Mouse (Mus musculus): ENCODE results near the gene Efhd1. TPM values are rescaled to one million over a fixed set of nuclear protein-coding genes. Genes with fewer than 3 reads are reported as not detected.

Efhd1 gene
- total and polyA plus RNA-seq, 2 experiments from 2014 or later = 6.4 to 12.4 TPM

DNA sequence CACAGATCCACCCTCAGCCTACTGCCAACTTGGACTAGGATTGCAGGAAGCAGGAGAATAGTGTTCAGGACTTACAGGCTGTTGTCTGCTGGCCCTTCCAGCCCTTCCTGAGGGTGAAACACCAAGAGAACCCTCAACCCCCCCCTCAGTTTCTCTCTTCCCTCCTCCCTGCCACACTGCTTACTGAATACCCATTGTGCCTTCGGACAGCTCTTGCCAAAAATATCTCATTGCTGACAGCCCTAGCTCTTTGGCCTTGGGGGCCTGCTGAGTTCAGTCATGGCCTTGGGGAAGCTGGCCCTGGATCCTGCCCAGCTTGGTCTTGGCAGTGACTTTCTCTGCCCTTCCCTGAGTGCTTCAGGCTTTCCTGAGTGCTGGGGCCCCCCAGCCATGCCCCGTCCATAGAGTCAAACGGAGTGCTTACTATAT lies 9.4 kb downstream of the Efhd1 start:
- Histone ChIP-seq H3K27me3 (ENCODE audit: insufficient read depth, low read length) (no peaks in the 10 kb centered on the region), H3K4me1 (ENCODE audit: insufficient read depth, low read length) (peaks cover 9% of the 10 kb centered on the region; the same call in 1 of the 2 replicates), H3K36me3 (ENCODE audit: insufficient read depth, low read length) (no peaks in the 10 kb centered on the region), H3K4me3 (ENCODE audit: low read length) (no peak overlapping the region), H3K27ac (peak overlapping the region; percentile 76), H3K9me3 (ENCODE audit: low read length) (no peaks in the 10 kb centered on the region), H3K9ac (replicated peaks; ENCODE audit: low read length) (no peak overlapping the region), H3K4me2 (ENCODE audit: low read depth, low read length) (no peak overlapping the region)
- WGBS = 39% methylated on average over 3 of the region's 3 CpGs
- DNase-seq (ENCODE audit: low spot score) (peak; percentile 78), ATAC-seq (peak; percentile 85)
- no peak for TF ChIP-seq CTCF (IDR thresholded peaks at IDR 0.05; ENCODE audit: low read depth)

DNA sequence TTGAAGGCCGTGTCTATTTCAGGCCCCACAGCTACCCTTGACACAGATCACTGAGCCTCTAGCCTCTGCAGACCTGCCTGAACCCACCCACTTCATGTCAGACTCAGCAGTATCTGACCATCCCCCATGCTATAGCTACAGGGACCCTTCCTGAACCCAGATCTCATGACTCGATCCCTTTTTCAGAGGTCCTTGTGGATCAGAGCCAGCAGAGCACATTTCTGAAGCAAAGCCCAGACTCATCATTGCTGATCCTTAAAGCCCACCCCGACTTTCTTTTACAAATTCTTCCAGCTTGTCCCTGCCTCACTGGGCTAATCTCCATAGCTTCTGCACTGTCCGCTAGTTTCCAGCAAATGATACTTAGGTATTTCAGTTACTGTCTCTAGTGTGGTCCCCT lies 10.0 kb downstream of the Efhd1 start:
- DNase-seq (ENCODE audit: low spot score) = peak; percentile 58

DNA sequence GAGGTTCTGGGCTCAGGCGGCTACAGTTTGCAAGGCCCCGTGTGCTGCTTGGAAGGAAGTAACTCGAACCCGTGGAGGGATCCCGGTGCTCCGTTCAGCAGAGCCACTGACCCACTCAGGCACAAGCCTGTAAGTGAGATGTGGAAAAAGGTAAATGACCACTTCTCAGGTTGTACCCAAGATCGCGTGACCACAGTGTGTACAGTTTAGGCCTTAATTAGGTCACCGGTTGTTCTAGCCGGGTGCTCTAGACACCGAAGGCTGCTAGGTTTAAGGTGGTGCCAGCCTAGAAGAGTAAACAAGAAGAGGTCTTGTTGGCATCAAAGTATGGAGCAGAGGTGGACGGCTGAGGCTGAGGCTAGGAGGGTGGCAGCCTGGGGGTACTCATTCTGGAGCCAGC lies 11.0 kb downstream of the Efhd1 start:
- H3K27ac ChIP-seq = no peak overlapping the region
- ATAC-seq (no peak), DNase-seq (ENCODE audit: low spot score) (no peak)
- no peak overlapping the region for H3K9ac ChIP-seq (replicated peaks; ENCODE audit: low read length)
- H3K27me3 ChIP-seq (ENCODE audit: insufficient read depth, low read length) = no peaks in the 10 kb centered on the region
- WGBS = 91% methylated on average over 12 of the region's 12 CpGs
- no peak overlapping the region for H3K4me3 ChIP-seq (ENCODE audit: low read length)
- peaks cover 9% of the 10 kb centered on the region; the same call in 1 of the 2 replicates for H3K4me1 ChIP-seq (ENCODE audit: insufficient read depth, low read length)
- no peaks in the 10 kb centered on the region for H3K36me3 ChIP-seq (ENCODE audit: insufficient read depth, low read length)
- no peak overlapping the region for H3K4me2 ChIP-seq (ENCODE audit: low read depth, low read length)
- TF ChIP-seq CTCF (IDR thresholded peaks at IDR 0.05; ENCODE audit: low read depth) = no peak
- H3K9me3 ChIP-seq (ENCODE audit: low read length) = no peaks in the 10 kb centered on the region

More for the DNA sequence above, 10.0 kb downstream of the Efhd1 start:
- peaks cover 9% of the 10 kb centered on the region; the same call in 1 of the 2 replicates for H3K4me1 ChIP-seq (ENCODE audit: insufficient read depth, low read length)
- 39% methylated on average over 4 of the region's 4 CpGs for WGBS
- TF ChIP-seq CTCF (IDR thresholded peaks at IDR 0.05; ENCODE audit: low read depth) = no peak
- H3K9me3 ChIP-seq (ENCODE audit: low read length) = no peaks in the 10 kb centered on the region
- H3K27me3 ChIP-seq (ENCODE audit: insufficient read depth, low read length) = no peaks in the 10 kb centered on the region
- peak; percentile 21 for ATAC-seq
- peak overlapping the region; percentile 76 for H3K27ac ChIP-seq
- no peak overlapping the region for H3K4me2 ChIP-seq (ENCODE audit: low read depth, low read length)
- H3K9ac ChIP-seq (replicated peaks; ENCODE audit: low read length) = no peak overlapping the region
- no peaks in the 10 kb centered on the region for H3K36me3 ChIP-seq (ENCODE audit: insufficient read depth, low read length)
- H3K4me3 ChIP-seq (ENCODE audit: low read length) = no peak overlapping the region

DNA sequence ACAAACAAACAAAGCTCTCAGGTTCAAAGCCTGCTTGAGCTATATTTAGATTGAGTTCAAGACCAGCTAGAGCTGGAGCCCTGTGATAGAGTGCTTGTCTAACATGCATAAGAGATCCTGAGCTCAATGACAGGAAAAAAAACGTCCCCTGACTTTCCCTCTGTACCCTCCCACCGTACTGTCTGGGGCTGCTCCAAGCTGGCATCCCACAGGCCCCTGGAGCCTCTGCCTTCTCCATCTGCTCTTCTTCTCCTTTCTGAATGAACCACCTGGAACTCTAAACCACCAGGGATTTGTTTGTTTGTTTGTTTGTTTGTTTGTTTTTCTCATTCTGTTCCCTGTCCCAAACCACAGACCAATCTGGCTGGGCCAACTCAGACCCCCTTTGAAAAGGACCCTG lies 11.9 kb downstream of the Efhd1 start:
- ATAC-seq (no peak), DNase-seq (ENCODE audit: low spot score) (no peak)
- H3K4me1 ChIP-seq (ENCODE audit: insufficient read depth, low read length) = peaks cover 9% of the 10 kb centered on the region; the same call in 1 of the 2 replicates
- no peaks in the 10 kb centered on the region for H3K36me3 ChIP-seq (ENCODE audit: insufficient read depth, low read length)
- TF ChIP-seq CTCF (IDR thresholded peaks at IDR 0.05; ENCODE audit: low read depth) = no peak
- 35% methylated on average over 2 of the region's 2 CpGs for WGBS
- no peaks in the 10 kb centered on the region for H3K9me3 ChIP-seq (ENCODE audit: low read length)
- no peak overlapping the region for H3K4me2 ChIP-seq (ENCODE audit: low read depth, low read length)
- H3K9ac ChIP-seq (replicated peaks; ENCODE audit: low read length) = no peak overlapping the region
- no peak overlapping the region for H3K27ac ChIP-seq
- no peaks in the 10 kb centered on the region for H3K27me3 ChIP-seq (ENCODE audit: insufficient read depth, low read length)
- no peak overlapping the region for H3K4me3 ChIP-seq (ENCODE audit: low read length)

DNA sequence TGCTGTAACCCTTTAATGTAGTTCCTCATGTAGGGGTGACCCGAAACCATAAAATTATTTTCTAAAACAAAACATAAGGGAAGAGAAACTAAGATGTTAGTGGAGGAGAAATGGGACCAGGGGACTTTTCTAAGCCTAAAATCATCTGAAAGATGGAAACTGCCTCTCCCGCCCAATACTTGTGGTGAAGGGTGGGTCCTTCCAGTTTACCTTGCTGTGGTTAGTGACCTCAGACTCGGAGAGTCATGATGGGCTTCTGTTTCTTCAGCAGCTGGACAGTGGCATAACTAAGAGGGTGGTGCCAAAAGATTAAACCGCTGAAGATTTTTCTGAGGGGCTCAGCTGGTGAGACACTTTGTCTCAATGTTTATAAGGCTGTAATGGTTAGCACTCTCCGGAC lies 16.1 kb downstream of the Efhd1 start:
- Histone ChIP-seq H3K4me1 (ENCODE audit: insufficient read depth, low read length) (no peaks in the 10 kb centered on the region), H3K27me3 (ENCODE audit: insufficient read depth, low read length) (no peaks in the 10 kb centered on the region), H3K36me3 (ENCODE audit: insufficient read depth, low read length) (no peaks in the 10 kb centered on the region), H3K9me3 (ENCODE audit: low read length) (no peaks in the 10 kb centered on the region), H3K4me2 (ENCODE audit: low read depth, low read length) (no peak overlapping the region), H3K27ac (no peak overlapping the region), H3K9ac (replicated peaks; ENCODE audit: low read length) (no peak overlapping the region), H3K4me3 (ENCODE audit: low read length) (no peak overlapping the region)
- ATAC-seq (no peak), DNase-seq (ENCODE audit: low spot score) (no peak)
- WGBS = 77% methylated on average over 5 of the region's 5 CpGs
- no peak for TF ChIP-seq CTCF (IDR thresholded peaks at IDR 0.05; ENCODE audit: low read depth)

DNA sequence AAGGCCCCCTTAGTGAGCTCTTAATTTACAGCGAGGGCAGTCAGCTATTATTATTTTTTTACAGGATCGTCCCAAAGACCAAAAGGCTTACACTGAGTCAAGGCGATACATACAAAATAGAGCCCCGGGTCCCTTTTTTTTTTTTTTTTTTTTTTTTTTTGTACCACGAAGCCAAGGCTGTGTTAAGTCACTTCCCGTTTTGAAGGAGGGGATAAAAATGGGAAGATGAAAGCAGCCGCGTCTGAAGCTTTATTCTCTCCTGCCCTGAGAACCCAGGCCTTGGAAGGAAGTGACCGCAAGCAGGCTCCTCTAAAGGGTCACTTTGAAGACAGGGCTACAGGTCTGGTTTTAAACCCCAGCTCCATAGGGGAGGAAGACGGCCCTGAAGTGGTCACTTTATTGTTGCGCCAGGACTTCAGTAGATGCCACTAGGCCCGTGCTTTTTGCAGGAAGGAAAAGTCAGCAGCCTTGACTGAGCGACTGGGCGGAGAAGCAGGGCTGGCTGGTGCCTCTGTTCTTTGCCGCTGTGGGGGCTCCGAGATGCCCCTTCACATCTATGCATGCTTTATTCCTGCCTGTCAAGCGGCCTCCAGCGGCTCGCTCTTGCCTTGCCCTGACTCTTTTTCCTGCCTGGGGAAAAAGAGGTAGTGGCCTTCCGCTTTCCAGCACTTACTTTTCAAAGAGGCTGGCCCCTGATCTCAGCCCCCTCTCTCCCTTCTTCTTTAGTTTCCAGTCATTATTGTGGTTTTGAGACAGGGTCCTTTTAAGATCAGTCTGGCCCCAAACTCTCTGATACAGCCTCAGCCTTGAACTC lies 17.6 kb downstream of the Efhd1 start:
- H3K27ac ChIP-seq = no peak overlapping the region
- no peak for ATAC-seq

DNA sequence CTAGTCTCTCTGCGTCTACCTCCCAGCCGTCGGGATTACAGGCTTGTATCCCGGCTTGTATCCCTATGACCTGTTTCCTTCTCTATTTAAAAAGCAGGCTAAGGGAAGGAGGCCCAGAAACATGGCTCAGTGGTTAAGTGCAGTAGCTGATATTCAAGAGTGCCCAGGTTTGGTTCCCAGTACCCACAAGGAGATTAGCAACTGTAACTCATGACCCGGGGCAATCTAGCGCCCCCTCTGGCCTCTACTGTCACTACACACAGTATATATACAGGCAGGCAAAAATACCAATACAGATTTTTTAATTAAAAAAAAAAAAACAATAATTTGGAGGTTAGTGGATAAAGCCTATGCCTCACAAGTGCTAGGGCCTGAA lies 18.2 kb downstream of the Efhd1 start:
- Histone ChIP-seq H3K4me3 (ENCODE audit: low read length) (no peak overlapping the region), H3K9me3 (ENCODE audit: low read length) (no peaks in the 10 kb centered on the region), H3K4me1 (ENCODE audit: insufficient read depth, low read length) (no peaks in the 10 kb centered on the region), H3K9ac (replicated peaks; ENCODE audit: low read length) (no peak overlapping the region), H3K27me3 (ENCODE audit: insufficient read depth, low read length) (no peaks in the 10 kb centered on the region), H3K36me3 (ENCODE audit: insufficient read depth, low read length) (no peaks in the 10 kb centered on the region), H3K4me2 (ENCODE audit: low read depth, low read length) (no peak overlapping the region), H3K27ac (no peak overlapping the region)
- DNase-seq (ENCODE audit: low spot score) (no peak), ATAC-seq (no peak)
- 73% methylated on average over 6 of the region's 6 CpGs for WGBS
- no peak; the same call in 1 of the 2 replicates for TF ChIP-seq CTCF (IDR thresholded peaks at IDR 0.05; ENCODE audit: low read depth)

More for the DNA sequence above, 17.6 kb downstream of the Efhd1 start:
- Histone ChIP-seq H3K4me2 (ENCODE audit: low read depth, low read length) (0 out of 2 replicates have a peak overlapping the region, but pooled peaks have one; percentile 10), H3K27me3 (ENCODE audit: insufficient read depth, low read length) (no peaks in the 10 kb centered on the region), H3K36me3 (ENCODE audit: insufficient read depth, low read length) (no peaks in the 10 kb centered on the region), H3K4me1 (ENCODE audit: insufficient read depth, low read length) (no peaks in the 10 kb centered on the region), H3K9ac (replicated peaks; ENCODE audit: low read length) (no peak overlapping the region), H3K4me3 (ENCODE audit: low read length) (no peak overlapping the region), H3K9me3 (ENCODE audit: low read length) (no peaks in the 10 kb centered on the region)
- DNase-seq (ENCODE audit: low spot score) = peak; percentile 18
- no peak for TF ChIP-seq CTCF (IDR thresholded peaks at IDR 0.05; ENCODE audit: low read depth)
- WGBS = 22% methylated on average over 20 of the region's 20 CpGs

Data from hindbrain, postnatal 0 days (tissue).